Mouse (Mus musculus) forebrain, embryonic 14.5 days (tissue): ENCODE measurements around the gene Nfam1. TPM values are rescaled to one million over a fixed set of nuclear protein-coding genes. Genes with fewer than 3 reads are reported as not detected.
"Not testable (repeated sequence)": the region's sequence is repeated elsewhere in the genome, so short reads cannot be mapped to it uniquely, and the experiment has no call there.

Experiments
- ATAC-seq: fragments of 200-750 bp; cut with Nextera tagmentation; 2 replicates; pipeline ENCODE4 v1.8.0; 2017; ENCODE audit warnings: mild to moderate bottlenecking, moderate library complexity
- DNase-seq: peaks from one replicate; pipeline ENCODE4 v3.0.0-alpha.2; 2015; ENCODE audit warnings: low spot score
- H3K27ac ChIP-seq: fragments of 300-500 bp; sonication (generic); 2 replicates; pipeline ENCODE4 v1.5.1; 2014; ENCODE audit warnings: low read depth, mild to moderate bottlenecking, control low read depth, low read length, moderate library complexity
- H3K27me3 ChIP-seq: fragments of 300-500 bp; sonication (generic); replicated peaks from 2 replicates; pipeline ENCODE4 v1.6.1; 2014; ENCODE audit warnings: low read length, control low read depth, mixed read lengths; ENCODE audit not compliant: control insufficient read depth, insufficient read depth
- H3K36me3 ChIP-seq: fragments of 300-500 bp; sonication (generic); 2 replicates; pipeline ENCODE4 v1.6.1; 2014; ENCODE audit warnings: low read length, control low read depth; ENCODE audit not compliant: control insufficient read depth, insufficient read depth
- H3K4me1 ChIP-seq: fragments of 300-500 bp; sonication (generic); 2 replicates; pipeline ENCODE4 v1.6.1; 2014; ENCODE audit warnings: antibody characterized with exemption, low read length, control low read depth; ENCODE audit not compliant: control insufficient read depth, insufficient read depth
- H3K4me2 ChIP-seq: fragments of 300-500 bp; sonication (generic); 2 replicates; pipeline ENCODE4 v1.6.1; 2014; ENCODE audit warnings: mild to moderate bottlenecking, control low read depth, low read length
- H3K4me3 ChIP-seq: fragments of 300-500 bp; sonication (generic); 2 replicates; pipeline ENCODE4 v1.5.1; 2014; ENCODE audit warnings: low read depth, low read length, control low read depth
- H3K9ac ChIP-seq: fragments of 300-500 bp; sonication (generic); 2 replicates; pipeline ENCODE4 v1.6.1; 2014; ENCODE audit warnings: mild to moderate bottlenecking, low read length, control low read depth, moderate library complexity
- H3K9me3 ChIP-seq: fragments of 300-500 bp; sonication (generic); replicated peaks from 2 replicates; pipeline ENCODE4 v1.6.1; 2016; ENCODE audit warnings: low read length, control low read depth, mixed read lengths; ENCODE audit not compliant: control insufficient read depth
- WGBS: fragments of 180-500 bp; shearing (Covaris S2); extraction: QIAGEN DNeasy Blood & Tissue Kit; methylation state at CpG from one replicate; pipeline ENCODE4 v1.1.7; 2014; 5-methylcytosine and 5-hydroxymethylcytosine counted together
- polyA plus RNA-seq: library from polyadenylated mRNA; unstranded; fragments of >200 nt; fragmentation: Nextera tagmentation; extraction: Ambion mirVana; gene quantifications from 2 replicates; pipeline ENCODE4 v1.2.1, GENCODE M21; 2014

Nfam1 gene
- polyA plus RNA-seq, 1 experiment from 2014 or later: 1.2 TPM

- Histone ChIP-seq H3K36me3 (no peaks in the 10 kb centered on the region), H3K9me3 (no peaks in the 10 kb centered on the region), H3K4me3 (no peak overlapping the region), H3K27ac (peak overlapping the region; percentile 41; the same call in 1 of the 2 replicates), H3K9ac (no peak overlapping the region; the same call in 1 of the 2 replicates), H3K4me2 (no peak overlapping the region), H3K27me3 (no peaks in the 10 kb centered on the region), H3K4me1 (peaks cover 7% of the 10 kb centered on the region)
- WGBS: 38% methylated on average over 5 of the region's 5 CpGs
- ATAC-seq (no peak), DNase-seq (peak; percentile 64)
Measured at GRCm38 (mm10) chr15:83059233-83059660, 26.1 kb upstream of the Nfam1 start.

- Histone ChIP-seq H3K9ac (no peak overlapping the region), H3K4me1 (peaks cover 7% of the 10 kb centered on the region), H3K27ac (no peak overlapping the region; the same call in 1 of the 2 replicates), H3K9me3 (no peaks in the 10 kb centered on the region), H3K27me3 (no peaks in the 10 kb centered on the region), H3K4me3 (no peak overlapping the region), H3K4me2 (no peak overlapping the region), H3K36me3 (no peaks in the 10 kb centered on the region)
- ATAC-seq: no peak
- no peak for DNase-seq
- WGBS: 70% methylated on average over 8 of the region's 8 CpGs
Measured at GRCm38 (mm10) chr15:83057533-83057932, 24.4 kb upstream of the Nfam1 start.

DNA sequence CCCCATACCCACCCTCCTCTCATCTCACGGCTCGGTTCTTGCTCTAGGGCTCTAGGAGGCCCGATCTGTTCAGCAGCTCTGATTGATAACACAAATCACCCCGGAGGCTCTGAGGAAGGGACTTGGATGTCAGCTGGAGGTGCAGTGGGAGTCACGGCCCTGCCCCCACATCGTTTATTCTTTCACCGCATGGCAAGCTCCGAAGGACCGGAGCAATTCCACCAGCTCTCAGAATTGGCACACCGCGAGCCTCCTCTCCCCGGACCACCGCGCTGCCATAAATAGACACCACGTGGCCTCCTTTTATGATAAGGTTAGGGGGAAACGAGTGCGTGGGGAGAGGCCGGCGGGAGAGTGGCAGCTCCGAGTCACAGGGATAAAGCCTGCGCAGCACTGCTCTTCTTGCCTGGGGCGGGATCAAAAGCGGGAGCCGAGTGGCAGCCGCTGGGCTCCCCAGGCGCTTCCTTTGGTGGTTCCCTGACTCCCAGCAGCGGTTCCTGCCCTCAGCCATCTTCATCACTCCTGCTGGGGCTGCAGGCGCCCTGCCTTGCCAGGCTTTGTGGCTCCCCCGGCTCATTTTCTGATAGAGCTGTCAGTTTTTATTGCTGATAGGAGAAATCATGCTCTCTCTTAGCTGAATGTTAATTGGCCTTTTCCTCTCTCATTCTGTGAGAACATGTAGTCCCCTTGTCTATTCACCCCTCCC, 23.4 kb upstream of the Nfam1 start:
- Histone ChIP-seq H3K4me2 (peak overlapping the region; percentile 69), H3K9me3 (no peaks in the 10 kb centered on the region), H3K4me1 (peaks cover 7% of the 10 kb centered on the region), H3K27me3 (no peaks in the 10 kb centered on the region), H3K4me3 (peak overlapping the region; percentile 34), H3K9ac (peak overlapping the region; percentile 62), H3K36me3 (no peaks in the 10 kb centered on the region), H3K27ac (peak overlapping the region; percentile 89)
- ATAC-seq: peak; percentile 74
- under 1% methylated on average over 29 of the region's 29 CpGs for WGBS
- DNase-seq: peak; percentile 71

DNA sequence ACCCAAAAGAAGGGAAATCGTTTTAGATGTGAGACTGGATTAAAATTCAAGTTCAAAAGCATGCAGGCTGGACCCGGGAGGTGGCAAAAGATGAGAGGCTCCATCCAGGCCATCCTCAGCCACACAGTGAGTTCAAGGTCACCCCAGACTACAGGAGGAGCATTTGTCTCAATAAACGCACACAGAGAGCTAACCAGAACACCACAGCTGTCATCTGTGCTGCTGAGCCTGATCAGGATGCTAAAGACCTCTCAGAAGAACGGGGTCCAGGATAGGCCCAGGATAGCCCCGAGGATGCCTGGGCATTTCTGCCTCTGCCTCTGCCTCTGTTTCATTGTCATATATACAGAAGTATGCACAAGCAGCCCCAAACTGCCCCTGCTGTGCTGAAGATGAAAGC, 22.5 kb upstream of the Nfam1 start:
- 44% methylated on average over 5 of the region's 5 CpGs for WGBS
- Histone ChIP-seq H3K27ac (peak overlapping the region; percentile 89), H3K4me2 (peak overlapping the region; percentile 69; the same call in 1 of the 2 replicates), H3K36me3 (no peaks in the 10 kb centered on the region), H3K9ac (no peak overlapping the region), H3K4me3 (no peak overlapping the region), H3K27me3 (no peaks in the 10 kb centered on the region), H3K9me3 (no peaks in the 10 kb centered on the region), H3K4me1 (peaks cover 7% of the 10 kb centered on the region)
- ATAC-seq (no peak), DNase-seq (no peak)

GRCm38 (mm10) chr15:83053261-83053660, 20.2 kb upstream of the Nfam1 start:
- H3K9me3 ChIP-seq: no peaks in the 10 kb centered on the region
- ATAC-seq (no peak), DNase-seq (peak; percentile 53)

DNA sequence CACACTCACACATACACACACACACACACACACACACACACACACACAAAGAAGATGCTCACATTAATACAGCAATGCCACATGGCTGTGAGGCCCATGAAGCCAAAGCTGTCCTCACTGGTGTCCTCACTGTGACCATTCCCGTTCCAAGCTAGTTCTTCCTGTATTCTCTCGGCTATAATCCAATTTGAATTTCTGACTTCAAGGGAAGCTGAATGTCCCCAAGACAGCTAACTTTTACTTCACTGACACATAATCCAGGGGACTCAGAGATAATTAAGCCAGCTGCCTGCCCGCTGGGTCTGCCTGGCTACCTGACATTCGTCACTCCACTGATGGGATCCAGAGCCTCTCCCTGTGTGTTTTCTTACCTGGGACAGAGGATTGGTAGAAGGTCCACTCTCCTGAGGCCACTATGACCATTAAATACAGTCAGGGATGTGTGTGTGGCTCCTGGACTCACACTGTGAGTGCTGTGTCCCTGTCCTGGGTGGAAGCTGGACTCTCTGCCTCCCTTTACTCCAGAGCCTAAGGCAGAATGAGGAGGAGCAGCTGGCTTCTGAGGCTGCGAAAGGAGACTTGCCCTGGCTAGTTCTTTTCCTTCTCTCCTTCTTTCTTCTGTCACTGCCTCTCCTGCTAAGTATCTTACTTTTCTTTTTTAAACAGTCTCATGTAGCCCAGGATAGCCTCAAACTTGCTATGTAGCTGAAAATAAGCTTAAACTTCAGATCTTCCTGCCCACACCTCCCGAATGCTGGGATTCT, 19.4 kb upstream of the Nfam1 start:
- 76% methylated on average over 6 of the region's 6 CpGs for WGBS
- Histone ChIP-seq H3K27ac (no peak overlapping the region), H3K36me3 (no peaks in the 10 kb centered on the region), H3K4me2 (no peak overlapping the region), H3K4me1 (peaks cover 7% of the 10 kb centered on the region), H3K9me3 (no peaks in the 10 kb centered on the region), H3K9ac (no peak overlapping the region), H3K27me3 (no peaks in the 10 kb centered on the region), H3K4me3 (no peak overlapping the region)
- no peak for ATAC-seq
- DNase-seq: no peak

More at GRCm38 (mm10) chr15:83053261-83053660, 20.2 kb upstream of the Nfam1 start:
- 25% methylated on average over 11 of the region's 11 CpGs for WGBS
- H3K36me3 ChIP-seq: no peaks in the 10 kb centered on the region
- H3K27me3 ChIP-seq: no peaks in the 10 kb centered on the region
- H3K9ac ChIP-seq: no peak overlapping the region
- peaks cover 7% of the 10 kb centered on the region for H3K4me1 ChIP-seq
- H3K27ac ChIP-seq: no peak overlapping the region
- H3K4me3 ChIP-seq: no peak overlapping the region
- no peak overlapping the region for H3K4me2 ChIP-seq

DNA sequence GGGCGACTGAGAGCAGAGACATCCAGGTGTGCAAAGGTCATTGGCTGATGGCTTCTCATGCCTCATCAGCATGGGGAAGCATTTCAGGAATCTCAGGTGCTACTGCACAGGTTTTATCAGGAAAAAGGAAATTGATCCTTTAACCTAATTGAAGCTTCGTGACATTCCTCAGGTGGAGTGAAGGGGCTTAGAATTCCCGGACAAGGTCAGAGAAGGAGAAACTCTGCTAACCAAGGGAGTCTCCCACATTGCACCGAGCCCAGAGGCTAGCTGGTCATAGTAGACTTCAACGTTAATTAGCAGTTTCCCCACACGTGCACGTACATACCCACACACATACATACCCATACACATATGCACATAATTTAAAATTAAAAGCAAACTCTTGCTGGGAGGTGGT, 13.6 kb upstream of the Nfam1 start:
- Histone ChIP-seq H3K4me1 (peaks cover 6% of the 10 kb centered on the region), H3K27ac (no peak overlapping the region), H3K9me3 (no peaks in the 10 kb centered on the region; the same call in 1 of the 2 replicates), H3K4me3 (no peak overlapping the region), H3K4me2 (no peak overlapping the region), H3K36me3 (no peaks in the 10 kb centered on the region), H3K27me3 (no peaks in the 10 kb centered on the region), H3K9ac (no peak overlapping the region)
- 90% methylated on average over 7 of the region's 7 CpGs for WGBS
- DNase-seq (no peak), ATAC-seq (no peak)

GRCm38 (mm10) chr15:83046308-83046707, 13.2 kb upstream of the Nfam1 start:
- WGBS: 98% methylated on average over 3 of the region's 3 CpGs
- Histone ChIP-seq H3K27me3 (no peaks in the 10 kb centered on the region), H3K4me2 (no peak overlapping the region), H3K4me3 (no peak overlapping the region), H3K27ac (no peak overlapping the region), H3K36me3 (no peaks in the 10 kb centered on the region), H3K9me3 (no peaks in the 10 kb centered on the region; the same call in 1 of the 2 replicates), H3K4me1 (peaks cover 6% of the 10 kb centered on the region), H3K9ac (no peak overlapping the region)
- DNase-seq (no peak), ATAC-seq (no peak)

- not testable (repeated sequence) for H3K36me3 ChIP-seq, H3K4me1 ChIP-seq, DNase-seq, ATAC-seq, H3K4me3 ChIP-seq, H3K27ac ChIP-seq, H3K9ac ChIP-seq, H3K27me3 ChIP-seq, H3K4me2 ChIP-seq, H3K9me3 ChIP-seq
- WGBS: 92% methylated on average over 5 of the region's 5 CpGs
Measured at GRCm38 (mm10) chr15:83045565-83045964, 12.5 kb upstream of the Nfam1 start.
